Mouse (Mus musculus) CH12.LX (cell line): ENCODE measurements around the gene Gpx4. TPM values are rescaled to one million over a fixed set of nuclear protein-coding genes. Genes with fewer than 3 reads are reported as not detected.
"Not testable (repeated sequence)": the region's sequence is repeated elsewhere in the genome, so short reads cannot be mapped to it uniquely, and the experiment has no call there.

Source experiments
- DNase-seq: peaks from one replicate; pipeline ENCODE4 v3.0.0-alpha.2; 2013; ENCODE audit errors: extremely low read depth
- H3K27ac ChIP-seq: 2 replicates; pipeline ENCODE4 v1.5.1; 2012; ENCODE audit warnings: low read depth, mild to moderate bottlenecking, control low read depth, moderate library complexity; ENCODE audit not compliant: insufficient read depth
- H3K27me3 ChIP-seq: replicated peaks from 2 replicates; pipeline ENCODE3; 2012; ENCODE audit warnings: inconsistent platforms
- H3K36me3 ChIP-seq, 2 experiments: replicated peaks in 1 of 2; 2 replicates each; pipeline versions ENCODE3 to v1.6.1; 2012; ENCODE audit warnings: inconsistent platforms in 1 of 2, low read length in 1 of 2, mild to moderate bottlenecking in 1 of 2, mixed read lengths in 1 of 2, moderate library complexity in 1 of 2; ENCODE audit not compliant: control insufficient read depth in 1 of 2, insufficient read depth in 1 of 2
- H3K4me1 ChIP-seq, 2 experiments: 2 replicates each; pipeline ENCODE4 v1.6.1; 2012; ENCODE audit warnings: inconsistent platforms in 1 of 2, moderate library complexity in 1 of 2; ENCODE audit not compliant: insufficient read depth in 2 of 2, control insufficient read depth in 1 of 2
- H3K4me2 ChIP-seq: 2 replicates; pipeline ENCODE4 v1.6.1; 2012; ENCODE audit warnings: low read depth, mild to moderate bottlenecking, control low read depth; ENCODE audit not compliant: poor library complexity, insufficient read depth, severe bottlenecking
- H3K4me3 ChIP-seq, 3 experiments: fragments of 150-350 bp in 1 of 3; sonication (generic) in 1 of 3; replicated peaks in 1 of 3; 2 replicates each; pipeline versions ENCODE3 to v1.5.1; 2011 to 2012; ENCODE audit warnings: low read depth in 2 of 3, low read length in 2 of 3, mild to moderate bottlenecking in 2 of 3, moderate library complexity in 2 of 3, control low read depth in 1 of 3, improper control_type of control experiment in 1 of 3, inconsistent platforms in 1 of 3, mixed read lengths in 1 of 3; ENCODE audit not compliant: poor library complexity in 1 of 3
- H3K79me2 ChIP-seq: replicated peaks from 2 replicates; pipeline ENCODE4 v1.6.1; 2012; ENCODE audit warnings: mild to moderate bottlenecking, moderate library complexity; ENCODE audit not compliant: control insufficient read depth, poor library complexity, insufficient read depth, severe bottlenecking; ENCODE audit errors: extremely low read depth
- H3K9ac ChIP-seq: 2 replicates; pipeline ENCODE4 v1.6.1; 2012; ENCODE audit warnings: low read depth, mild to moderate bottlenecking, control low read depth, moderate library complexity; ENCODE audit not compliant: insufficient read depth
- H3K9me3 ChIP-seq: replicated peaks from 2 replicates; pipeline ENCODE3; 2012; ENCODE audit warnings: low read length, inconsistent platforms, mixed read lengths
- CHD1 ChIP-seq: IDR thresholded peaks from 2 replicates; pipeline ENCODE4 v1.6.1; 2012; ENCODE audit warnings: low read depth, low read length, improper control_type of control experiment, inconsistent platforms
- CTCF ChIP-seq, 2 experiments: IDR thresholded peaks in 1 of 2; conservative IDR thresholded peaks in 1 of 2; 2 replicates each; pipeline ENCODE4 v1.5.1; 2011 to 2012; ENCODE audit warnings: low read depth in 2 of 2, low read length in 2 of 2, improper control_type of control experiment in 1 of 2, inconsistent platforms in 1 of 2, mild to moderate bottlenecking in 1 of 2, moderate library complexity in 1 of 2
- E2F4 ChIP-seq: IDR thresholded peaks from 2 replicates; pipeline ENCODE4 v1.6.1; 2011; ENCODE audit warnings: low read depth, low read length, improper control_type of control experiment; ENCODE audit not compliant: insufficient replicate concordance
- EP300 ChIP-seq: IDR thresholded peaks from 2 replicates; pipeline ENCODE4 v1.6.1; 2011; ENCODE audit warnings: low read length, improper control_type of control experiment
- ETS1 ChIP-seq: conservative IDR thresholded peaks from 2 replicates; pipeline ENCODE4 v1.6.1; 2012; ENCODE audit warnings: low read depth, mild to moderate bottlenecking, inconsistent platforms, low read length, improper control_type of control experiment, moderate library complexity
- GABPA ChIP-seq: IDR thresholded peaks from 2 replicates; pipeline ENCODE4 v1.6.1; 2012; ENCODE audit warnings: low read depth, low read length, improper control_type of control experiment, inconsistent platforms; ENCODE audit not compliant: insufficient replicate concordance
- JUN ChIP-seq: IDR thresholded peaks from 2 replicates; pipeline ENCODE4 v1.6.1; 2011; ENCODE audit warnings: low read depth, mild to moderate bottlenecking, low read length, improper control_type of control experiment, moderate library complexity; ENCODE audit not compliant: insufficient read depth
- KAT2A ChIP-seq: IDR thresholded peaks from 2 replicates; pipeline ENCODE4 v1.6.1; 2012; ENCODE audit warnings: low read length, improper control_type of control experiment, inconsistent platforms; ENCODE audit not compliant: insufficient replicate concordance
- MAX ChIP-seq: IDR thresholded peaks from 2 replicates; pipeline ENCODE4 v1.6.1; 2011; ENCODE audit warnings: low read length, improper control_type of control experiment
- MEF2A ChIP-seq: IDR thresholded peaks from 2 replicates; pipeline ENCODE4 v1.6.1; 2014; ENCODE audit warnings: low read depth, mild to moderate bottlenecking, inconsistent platforms, low read length, improper control_type of control experiment, borderline replicate concordance
- MXI1 ChIP-seq: IDR thresholded peaks from 2 replicates; pipeline ENCODE4 v1.6.1; 2011; ENCODE audit warnings: mild to moderate bottlenecking, low read depth, low read length, improper control_type of control experiment
- MYC ChIP-seq: IDR thresholded peaks from 2 replicates; pipeline ENCODE4 v1.6.1; 2011; ENCODE audit warnings: low read depth, mild to moderate bottlenecking, improper control_type of control experiment, low read length
- NELFE ChIP-seq: IDR thresholded peaks from 2 replicates; pipeline ENCODE4 v1.6.1; 2011; ENCODE audit warnings: low read depth, low read length, improper control_type of control experiment
- NRF1 ChIP-seq: IDR thresholded peaks from 2 replicates; pipeline ENCODE4 v1.6.1; 2014; ENCODE audit warnings: low read depth, mild to moderate bottlenecking, inconsistent platforms, low read length, improper control_type of control experiment, moderate library complexity
- RAD21 ChIP-seq: IDR thresholded peaks from 2 replicates; pipeline ENCODE4 v1.6.1; 2011; ENCODE audit warnings: low read depth, mild to moderate bottlenecking, low read length, improper control_type of control experiment, moderate library complexity
- SIN3A ChIP-seq: IDR thresholded peaks from 2 replicates; pipeline ENCODE4 v1.6.1; 2012; ENCODE audit warnings: low read length, improper control_type of control experiment, inconsistent platforms
- SMC3 ChIP-seq: IDR thresholded peaks from 2 replicates; pipeline ENCODE4 v1.6.1; 2011; ENCODE audit warnings: low read depth, low read length, improper control_type of control experiment
- UBTF ChIP-seq: IDR thresholded peaks from 2 replicates; pipeline ENCODE4 v1.6.1; 2012; ENCODE audit warnings: low read depth, mild to moderate bottlenecking, inconsistent platforms, low read length, improper control_type of control experiment, moderate library complexity
- ZC3H11A ChIP-seq: IDR thresholded peaks from 2 replicates; pipeline ENCODE4 v1.6.1; 2012; ENCODE audit warnings: low read depth, mild to moderate bottlenecking, inconsistent platforms, low read length, improper control_type of control experiment
- ZMIZ1 ChIP-seq: IDR thresholded peaks from 2 replicates; pipeline ENCODE4 v1.6.1; 2012; ENCODE audit warnings: low read depth, mild to moderate bottlenecking, inconsistent platforms, low read length, improper control_type of control experiment
- ZNF384 ChIP-seq: IDR thresholded peaks from 2 replicates; pipeline ENCODE4 v1.6.1; 2012; ENCODE audit warnings: low read depth, low read length, improper control_type of control experiment, inconsistent platforms
- dilution Hi-C: fragments of 300-500 bp; cut with MboI; formaldehyde crosslinking; loops from 2 replicates; pipeline ENCODE4 v1.14.3; 2020; ENCODE audit warnings: low sequenced_read_pairs; ENCODE audit not compliant: extremely low pct_unique_long_range_greater_than_20kb, extremely low pct_ligation_motif_present
- in situ Hi-C: fragments of 300-500 bp; cut with MboI; formaldehyde crosslinking; loops from 3 replicates; pipeline ENCODE4 v1.14.3; 2019; ENCODE audit warnings: low sequenced_read_pairs, low pct_ligation_motif_present, low pct_unique_long_range_greater_than_20kb, mixed read lengths
- polyA plus RNA-seq: library from polyadenylated mRNA; unstranded; fragments of >175 nt; gene quantifications from 2 replicates; pipeline ENCODE4 v1.2.1, GENCODE M21; 2012; ENCODE audit warnings: low read depth; ENCODE audit not compliant: insufficient read length
- total RNA-seq, 2 experiments: library from RNA; depleted of rRNA; stranded (reverse); fragments of 300-350 nt in 1 of 2; fragments of >200 nt in 1 of 2; gene quantifications; 2 replicates each; pipeline ENCODE4 v1.2.3; 2012 to 2014

The Gpx4 gene
- total and polyA plus RNA-seq, 3 experiments, result 332 to 459 (median 386) TPM

GRCm38 (mm10) chr10:80053259-80053780, 6.4 kb downstream of the Gpx4 start (continued):
- peak; percentile 92 for TF ChIP-seq ZMIZ1
- TF ChIP-seq EP300, result no peak
- 0 out of 2 replicates have a peak, but pooled peaks have one; percentile 42 for TF ChIP-seq MYC
- TF ChIP-seq KAT2A, result 0 out of 2 replicates have a peak, but pooled peaks have one; percentile 20
- peak; percentile 96 for TF ChIP-seq NELFE
- TF ChIP-seq GABPA, result no peak
- no peak for TF ChIP-seq CHD1
- no peak for TF ChIP-seq ZNF384
- 0 out of 2 replicates have a peak, but pooled peaks have one; percentile 60 for TF ChIP-seq E2F4
- peak; percentile 52; the same call in 1 of the 2 replicates for TF ChIP-seq MEF2A

- dilution Hi-C loops, result no loop called here
- peak; percentile 50 for DNase-seq
Measured at GRCm38 (mm10) chr10:80053831-80054815, 7.2 kb downstream of the Gpx4 start.

DNA sequence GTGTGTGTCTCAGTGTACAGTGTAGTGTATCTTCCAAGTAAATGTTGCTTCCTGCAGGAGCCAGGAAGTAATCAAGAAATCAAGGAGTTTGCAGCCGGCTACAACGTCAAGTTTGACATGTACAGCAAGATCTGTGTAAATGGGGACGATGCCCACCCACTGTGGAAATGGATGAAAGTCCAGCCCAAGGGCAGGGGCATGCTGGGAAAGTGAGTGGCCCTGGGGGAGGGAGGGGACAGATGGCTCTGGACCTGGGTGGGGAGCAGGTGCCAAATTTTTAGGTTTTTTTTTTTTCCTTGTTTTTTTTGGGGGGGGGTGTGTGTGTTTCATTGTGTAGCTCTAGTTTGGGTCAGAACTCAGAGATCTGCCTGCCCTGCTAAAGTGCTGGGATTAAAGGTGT, 7.9 kb downstream of the Gpx4 start:
- DNase-seq, H3K9me3 ChIP-seq, H3K27me3 ChIP-seq, dilution Hi-C loops, in situ Hi-C loops: not testable (repeated sequence)
- peaks cover 12 to 46% of the 10 kb centered on the region in 2 experiments for H3K4me1 ChIP-seq
- H3K79me2 ChIP-seq, result peaks cover 15% of the 10 kb centered on the region
- peak overlapping the region; percentile 98 for H3K9ac ChIP-seq
- H3K4me3 ChIP-seq, result peak overlapping the region; percentile 61 to 97 (median 95)
- peak overlapping the region; percentile 68 for H3K4me2 ChIP-seq
- H3K27ac ChIP-seq, result peak overlapping the region; percentile 82
- peaks cover 43 to 51% of the 10 kb centered on the region in 2 experiments for H3K36me3 ChIP-seq

More at GRCm38 (mm10) chr10:80053831-80054815, 7.2 kb downstream of the Gpx4 start:
- Histone ChIP-seq H3K4me3 (peak overlapping the region; percentile 61 to 97 (median 95)), H3K9ac (peak overlapping the region; percentile 98), H3K27me3 (no peaks in the 10 kb centered on the region), H3K4me2 (peak overlapping the region; percentile 68), H3K4me1 (peaks cover 12 to 54% of the 10 kb centered on the region in 2 experiments), H3K9me3 (no peaks in the 10 kb centered on the region), H3K27ac (peak overlapping the region; percentile 82), H3K79me2 (peaks cover 15% of the 10 kb centered on the region), H3K36me3 (peaks cover 35 to 44% of the 10 kb centered on the region in 2 experiments)
- peak; percentile 55; the same call in 1 of the 2 replicates for TF ChIP-seq NRF1
- TF ChIP-seq JUN, result no peak
- peak; percentile 47 for TF ChIP-seq MXI1
- TF ChIP-seq CTCF (conservative IDR thresholded peaks at IDR 0.05 in 1 of 2, IDR thresholded peaks at IDR 0.05 in 1 of 2; ENCODE audit: low read depth in 2 of 2, low read length in 2 of 2), result peak in 1 of 2 experiments; percentile 59; a peak in 2 of 4 replicates
- TF ChIP-seq UBTF, result peak; percentile 89
- TF ChIP-seq ETS1, result 0 out of 2 replicates have a peak, but pooled peaks have one; percentile 10
- TF ChIP-seq ZC3H11A, result no peak
- TF ChIP-seq MAX, result peak; percentile 43; the same call in 1 of the 2 replicates
- peak; percentile 49; the same call in 1 of the 2 replicates for TF ChIP-seq SIN3A
- peak; percentile 69 for TF ChIP-seq MYC
- TF ChIP-seq ZMIZ1, result no peak
- peak; percentile 23 for TF ChIP-seq RAD21
- peak; percentile 48 for TF ChIP-seq SMC3
- in situ Hi-C loops, result no loop called here
